Mouse (Mus musculus) left cerebral cortex, adult 11 months (tissue): ENCODE measurements around the gene Nr2c2ap.

Experiments used
- DNase-seq: peaks from one replicate; pipeline ENCODE4 v3.0.0; 2022; ENCODE audit warnings: low spot score

Gene Nr2c2ap

GRCm38 (mm10) chr8:70166504-70167110, 35.5 kb downstream of the Nr2c2ap start:
- no peak for DNase-seq

DNA sequence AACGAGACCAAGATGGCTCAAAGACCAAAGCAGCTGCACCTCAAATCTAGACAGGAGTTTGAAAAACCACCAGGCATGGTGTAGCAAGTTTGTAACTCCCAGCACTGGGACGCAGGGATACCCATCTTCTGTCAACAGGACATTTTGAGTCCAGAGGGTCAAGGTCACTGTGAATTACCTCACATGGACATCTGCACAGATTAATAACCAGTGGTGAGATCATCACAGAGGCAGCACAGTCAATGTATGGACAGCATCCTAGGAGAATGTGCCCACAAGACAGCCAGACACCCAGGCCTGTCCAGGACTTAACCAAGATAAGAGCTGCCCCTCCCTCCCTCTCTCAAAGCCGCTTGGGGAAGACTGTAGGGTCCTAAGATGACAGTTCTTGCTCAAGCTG, 39.0 kb downstream of the Nr2c2ap start:
- no peak for DNase-seq

DNA sequence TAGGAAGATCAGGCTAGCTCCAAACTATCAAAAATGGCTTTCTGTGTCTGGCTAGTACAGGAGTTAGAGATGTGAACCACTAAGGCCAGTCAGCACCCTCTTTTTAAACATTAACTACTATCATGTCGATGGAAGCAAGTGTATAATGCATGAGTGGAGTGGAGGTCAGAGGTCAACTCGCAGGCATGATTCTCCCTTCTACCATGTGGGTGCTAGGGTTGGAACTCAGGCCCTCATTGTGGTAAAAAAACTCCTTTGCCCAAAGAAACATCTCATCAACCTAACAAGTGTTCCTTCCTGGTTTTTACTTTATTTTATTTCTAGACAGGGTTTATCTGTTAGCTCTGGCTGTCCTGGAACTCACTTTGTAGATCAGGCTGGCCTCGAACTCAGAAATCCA, 39.6 kb downstream of the Nr2c2ap start:
- no peak for DNase-seq

GRCm38 (mm10) chr8:70171240-70171639, 40.1 kb downstream of the Nr2c2ap start:
- no peak for DNase-seq

DNA sequence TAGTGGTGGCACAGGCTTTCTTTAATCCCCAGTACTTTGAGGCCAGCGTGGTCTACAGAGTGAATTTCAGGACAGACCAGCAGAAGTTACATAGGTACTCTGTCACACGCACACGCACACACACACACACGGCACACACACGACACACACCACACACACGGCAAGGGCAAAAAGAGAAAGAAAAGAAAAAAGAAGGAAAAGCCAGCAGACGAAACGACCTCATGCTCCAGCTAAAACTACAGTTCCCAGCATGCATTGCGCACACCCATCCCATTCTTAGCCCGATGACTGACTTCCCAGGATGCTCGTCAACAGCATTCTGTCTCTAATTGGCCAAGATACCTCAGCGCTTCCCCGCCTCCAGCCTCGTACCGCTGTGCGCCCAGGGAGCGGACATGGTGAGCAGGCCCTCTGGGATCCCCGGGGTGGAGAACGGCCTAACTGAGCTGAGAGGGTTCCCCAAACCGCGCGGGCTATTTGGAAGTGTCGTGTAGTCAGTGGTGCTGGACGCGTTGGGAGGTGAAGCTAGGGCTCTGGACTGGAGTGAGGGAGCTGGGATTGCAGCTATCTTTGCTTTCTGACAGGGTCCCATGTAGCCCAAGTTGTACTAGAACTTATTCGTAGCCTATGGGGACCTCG, 41.0 kb downstream of the Nr2c2ap start, which contains the start of gene Tmem161a:
Gene Tmem161a, plus strand, starts transcription at position 314 of the 639 bp plus-strand sequence.
- peak; percentile 94 for DNase-seq

DNA sequence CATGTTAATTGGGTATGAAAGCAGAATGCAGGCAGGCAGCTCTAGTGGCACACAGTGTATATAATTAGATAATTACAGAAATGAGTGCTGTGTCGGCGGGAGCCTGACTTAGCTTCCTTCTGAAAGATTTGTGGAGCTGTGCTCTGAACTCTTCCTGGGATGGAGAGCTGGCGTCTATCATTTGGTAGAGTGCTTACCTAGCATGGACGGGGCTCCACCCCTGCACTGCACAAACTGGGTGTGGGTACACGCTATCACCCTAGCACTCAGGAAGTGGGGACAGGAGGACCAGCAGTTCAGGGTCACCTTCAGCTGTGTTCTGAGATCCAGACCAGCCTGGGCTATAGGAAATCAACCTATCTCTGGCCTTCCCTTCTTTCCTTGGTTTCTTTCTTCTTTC, 42.2 kb downstream of the Nr2c2ap start:
- DNase-seq: no peak

DNA sequence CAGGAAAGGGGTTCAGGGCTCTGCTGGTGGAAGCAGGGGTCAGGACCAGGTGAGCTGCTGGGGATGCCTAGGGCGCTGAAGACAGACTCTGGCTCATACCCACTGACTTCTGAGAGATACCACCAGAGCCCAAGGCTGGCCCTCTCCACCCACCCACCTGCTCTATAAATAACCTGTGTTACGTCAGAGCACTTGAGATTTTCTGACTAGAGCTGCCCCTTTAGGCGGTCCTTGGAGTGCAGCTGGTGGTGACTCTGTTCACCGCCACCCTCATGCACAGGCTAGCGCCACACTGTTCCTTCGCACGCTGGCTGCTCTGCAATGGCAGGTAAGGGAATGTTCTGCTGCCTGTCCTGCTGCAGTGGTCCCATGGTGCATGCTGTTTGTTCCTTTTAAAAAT, 42.9 kb downstream of the Nr2c2ap start:
- DNase-seq: no peak

GRCm38 (mm10) chr8:70178231-70178630, 47.1 kb downstream of the Nr2c2ap start:
- DNase-seq: no peak

DNA sequence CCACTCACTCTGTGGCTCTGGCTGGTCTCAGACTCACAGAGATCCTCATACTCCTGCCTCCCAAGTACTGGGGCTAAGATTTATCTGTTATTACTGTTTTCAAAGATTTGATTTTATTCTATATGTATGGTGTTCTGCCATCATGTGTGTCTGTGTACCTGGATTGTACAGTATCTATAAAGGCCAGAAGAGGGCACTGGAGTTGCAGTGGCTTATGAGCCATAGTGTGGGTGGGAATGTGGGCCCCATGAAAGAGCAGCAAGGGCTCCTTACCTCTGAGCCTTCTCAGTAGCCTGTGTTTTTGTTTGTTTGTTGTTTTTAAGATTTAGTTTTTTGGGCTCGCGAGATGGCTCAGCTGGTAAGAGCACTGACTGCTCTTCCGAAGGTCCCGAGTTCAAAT, 47.9 kb downstream of the Nr2c2ap start:
- no peak for DNase-seq

DNA sequence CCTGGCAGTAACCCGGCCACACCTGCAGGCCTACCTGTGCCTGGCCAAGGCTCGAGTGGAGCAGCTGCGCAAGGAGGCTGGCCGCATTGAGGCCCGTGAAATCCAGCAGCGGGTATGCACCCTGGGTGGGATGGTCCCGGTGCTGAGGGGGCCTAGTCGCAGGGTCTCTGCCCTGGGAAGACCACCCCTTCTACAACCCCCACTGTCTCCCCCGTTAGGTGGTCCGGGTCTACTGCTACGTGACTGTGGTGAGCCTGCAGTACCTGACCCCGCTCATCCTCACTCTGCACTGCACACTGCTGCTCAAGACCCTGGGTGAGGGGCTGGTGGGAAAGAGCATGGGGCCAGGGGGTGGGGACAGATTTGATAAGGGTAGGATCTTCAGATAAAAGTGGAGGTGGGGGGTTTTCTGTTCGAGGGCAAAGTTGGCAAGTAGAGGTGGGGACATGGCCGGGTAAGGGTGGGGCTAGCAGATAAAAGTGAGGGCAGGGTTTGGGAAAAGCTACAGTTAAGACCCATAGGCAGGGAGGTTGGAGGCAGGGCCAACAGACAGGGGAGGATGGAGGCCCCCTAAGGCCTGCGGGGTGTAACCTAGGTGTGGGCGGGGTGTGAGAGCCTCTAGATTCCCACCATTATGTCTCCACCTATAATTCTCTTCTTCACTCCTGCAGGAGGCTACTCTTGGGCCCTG, 50.2 kb downstream of the Nr2c2ap start:
- no peak for DNase-seq

DNA sequence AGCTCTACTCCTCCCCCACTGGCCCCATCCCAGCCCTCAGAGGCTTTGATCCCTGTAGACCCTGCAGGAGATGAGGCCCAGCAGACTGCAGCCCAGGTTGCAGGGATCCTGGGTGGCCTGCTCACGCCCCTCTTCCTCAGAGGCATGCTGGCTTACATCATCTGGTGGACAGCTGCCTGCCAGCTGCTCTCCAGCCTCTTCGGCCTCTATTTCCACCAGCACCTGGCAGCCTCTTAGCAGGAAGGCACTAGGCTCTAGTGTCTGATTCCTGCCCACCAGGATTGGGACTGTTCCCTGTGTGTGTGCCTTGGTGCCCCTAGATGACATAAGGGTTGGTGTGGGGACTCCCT, 50.7 kb downstream of the Nr2c2ap start:
- DNase-seq: no peak

GRCm38 (mm10) chr8:70183194-70183593, 52.1 kb downstream of the Nr2c2ap start:
- DNase-seq: no peak
